Mouse (Mus musculus): ENCODE measurements around the gene Tmem30a. TPM values are rescaled to one million over a fixed set of nuclear protein-coding genes. Genes with fewer than 3 reads are reported as not detected.

The Tmem30a gene
- polyA plus RNA-seq, 1 experiment from 2014 or later, result 84.9 TPM

GRCm38 (mm10) chr9:79745036-79745435 lies 48.3 kb downstream of the Tmem30a start:
- Histone ChIP-seq H3K4me2 (ENCODE audit: low read depth, low read length, severe bottlenecking) (no peak overlapping the region), H3K27ac (ENCODE audit: low read depth, low read length) (no peak overlapping the region), H3K36me3 (ENCODE audit: control insufficient read depth, insufficient read depth, low read length) (no peaks in the 10 kb centered on the region), H3K4me3 (ENCODE audit: low read depth, low read length) (no peak overlapping the region), H3K9ac (ENCODE audit: low read length) (no peak overlapping the region), H3K27me3 (ENCODE audit: control insufficient read depth, insufficient read depth, low read length) (no peaks in the 10 kb centered on the region), H3K9me3 (ENCODE audit: control insufficient read depth, low read length) (no peaks in the 10 kb centered on the region), H3K4me1 (replicated peaks; ENCODE audit: control insufficient read depth, insufficient read depth, low read length) (no peaks in the 10 kb centered on the region)
- WGBS, result 43% methylated on average over 4 of the region's 4 CpGs
- ATAC-seq (replicated peaks; ENCODE audit: low FRiP score), result no peak
- DNase-seq (ENCODE audit: low spot score), result no peak

GRCm38 (mm10) chr9:79735608-79736007 lies 57.7 kb downstream of the Tmem30a start:
- no peaks in the 10 kb centered on the region for H3K36me3 ChIP-seq (ENCODE audit: control insufficient read depth, insufficient read depth, low read length)
- H3K4me2 ChIP-seq (ENCODE audit: low read depth, low read length, severe bottlenecking), result no peak overlapping the region
- H3K27me3 ChIP-seq (ENCODE audit: control insufficient read depth, insufficient read depth, low read length), result no peaks in the 10 kb centered on the region
- H3K9me3 ChIP-seq (ENCODE audit: control insufficient read depth, low read length), result no peaks in the 10 kb centered on the region
- WGBS, result 89% methylated on average over 6 of the region's 6 CpGs
- DNase-seq (ENCODE audit: low spot score) (no peak), ATAC-seq (replicated peaks; ENCODE audit: low FRiP score) (no peak)
- no peaks in the 10 kb centered on the region for H3K4me1 ChIP-seq (replicated peaks; ENCODE audit: control insufficient read depth, insufficient read depth, low read length)
- no peak overlapping the region for H3K9ac ChIP-seq (ENCODE audit: low read length)
- no peak overlapping the region for H3K4me3 ChIP-seq (ENCODE audit: low read depth, low read length)
- H3K27ac ChIP-seq (ENCODE audit: low read depth, low read length), result no peak overlapping the region

- no peaks in the 10 kb centered on the region for H3K4me1 ChIP-seq (replicated peaks; ENCODE audit: control insufficient read depth, insufficient read depth, low read length)
- no peaks in the 10 kb centered on the region for H3K36me3 ChIP-seq (ENCODE audit: control insufficient read depth, insufficient read depth, low read length)
- no peaks in the 10 kb centered on the region for H3K27me3 ChIP-seq (ENCODE audit: control insufficient read depth, insufficient read depth, low read length)
- DNase-seq (ENCODE audit: low spot score) (no peak), ATAC-seq (replicated peaks; ENCODE audit: low FRiP score) (no peak)
- 92% methylated on average over 5 of the region's 5 CpGs for WGBS
- H3K4me3 ChIP-seq (ENCODE audit: low read depth, low read length), result no peak overlapping the region
- no peak overlapping the region for H3K27ac ChIP-seq (ENCODE audit: low read depth, low read length)
- H3K4me2 ChIP-seq (ENCODE audit: low read depth, low read length, severe bottlenecking), result no peak overlapping the region
- no peaks in the 10 kb centered on the region for H3K9me3 ChIP-seq (ENCODE audit: control insufficient read depth, low read length)
- H3K9ac ChIP-seq (ENCODE audit: low read length), result no peak overlapping the region
These were observed 63.0 kb downstream of the Tmem30a start for GRCm38 (mm10) chr9:79730301-79730700.

- WGBS, result 38% methylated on average over 5 of the region's 5 CpGs
- peaks cover 23% of the 10 kb centered on the region for H3K27me3 ChIP-seq (ENCODE audit: control insufficient read depth, insufficient read depth, low read length)
- no peak overlapping the region for H3K27ac ChIP-seq (ENCODE audit: low read depth, low read length)
- peaks cover 7% of the 10 kb centered on the region; the same call in 1 of the 2 replicates for H3K4me1 ChIP-seq (replicated peaks; ENCODE audit: control insufficient read depth, insufficient read depth, low read length)
- ATAC-seq (replicated peaks; ENCODE audit: low FRiP score) (no peak), DNase-seq (ENCODE audit: low spot score) (no peak)
- no peak overlapping the region for H3K4me3 ChIP-seq (ENCODE audit: low read depth, low read length)
- no peaks in the 10 kb centered on the region for H3K9me3 ChIP-seq (ENCODE audit: control insufficient read depth, low read length)
- H3K36me3 ChIP-seq (ENCODE audit: control insufficient read depth, insufficient read depth, low read length), result no peaks in the 10 kb centered on the region
- no peak overlapping the region for H3K4me2 ChIP-seq (ENCODE audit: low read depth, low read length, severe bottlenecking)
- no peak overlapping the region for H3K9ac ChIP-seq (ENCODE audit: low read length)
These were observed 70.2 kb downstream of the Tmem30a start for GRCm38 (mm10) chr9:79723090-79723489.

GRCm38 (mm10) chr9:79721056-79721455 lies 72.3 kb downstream of the Tmem30a start:
- Histone ChIP-seq H3K4me1 (replicated peaks; ENCODE audit: control insufficient read depth, insufficient read depth, low read length) (peaks cover 13% of the 10 kb centered on the region; the same call in 1 of the 2 replicates), H3K4me3 (ENCODE audit: low read depth, low read length) (no peak overlapping the region), H3K9ac (ENCODE audit: low read length) (no peak overlapping the region), H3K36me3 (ENCODE audit: control insufficient read depth, insufficient read depth, low read length) (no peaks in the 10 kb centered on the region), H3K27me3 (ENCODE audit: control insufficient read depth, insufficient read depth, low read length) (peaks cover 30% of the 10 kb centered on the region), H3K9me3 (ENCODE audit: control insufficient read depth, low read length) (no peaks in the 10 kb centered on the region), H3K27ac (ENCODE audit: low read depth, low read length) (no peak overlapping the region), H3K4me2 (ENCODE audit: low read depth, low read length, severe bottlenecking) (no peak overlapping the region)
- 13% methylated on average over 9 of the region's 9 CpGs for WGBS
- DNase-seq (ENCODE audit: low spot score) (peak; percentile 71), ATAC-seq (replicated peaks; ENCODE audit: low FRiP score) (no peak)

- DNase-seq (ENCODE audit: low spot score), result no peak
- Histone ChIP-seq H3K4me2 (ENCODE audit: low read depth, low read length, severe bottlenecking) (no peak overlapping the region), H3K27me3 (ENCODE audit: control insufficient read depth, insufficient read depth, low read length) (peaks cover 30% of the 10 kb centered on the region), H3K36me3 (ENCODE audit: control insufficient read depth, insufficient read depth, low read length) (no peaks in the 10 kb centered on the region), H3K4me3 (ENCODE audit: low read depth, low read length) (no peak overlapping the region), H3K4me1 (replicated peaks; ENCODE audit: control insufficient read depth, insufficient read depth, low read length) (peaks cover 13% of the 10 kb centered on the region; the same call in 1 of the 2 replicates), H3K27ac (ENCODE audit: low read depth, low read length) (no peak overlapping the region), H3K9ac (ENCODE audit: low read length) (no peak overlapping the region), H3K9me3 (ENCODE audit: control insufficient read depth, low read length) (no peaks in the 10 kb centered on the region)
- ATAC-seq (replicated peaks; ENCODE audit: low FRiP score), result no peak
- WGBS, result 20% methylated on average over 9 of the region's 9 CpGs
These were observed 73.2 kb downstream of the Tmem30a start for GRCm38 (mm10) chr9:79720143-79720542.

- no peak overlapping the region for H3K27ac ChIP-seq (ENCODE audit: low read depth, low read length)
- H3K27me3 ChIP-seq (ENCODE audit: control insufficient read depth, insufficient read depth, low read length), result peaks cover 32% of the 10 kb centered on the region
- H3K9me3 ChIP-seq (ENCODE audit: control insufficient read depth, low read length), result no peaks in the 10 kb centered on the region
- H3K4me1 ChIP-seq (replicated peaks; ENCODE audit: control insufficient read depth, insufficient read depth, low read length), result peaks cover 20% of the 10 kb centered on the region
- no peaks in the 10 kb centered on the region for H3K36me3 ChIP-seq (ENCODE audit: control insufficient read depth, insufficient read depth, low read length)
- ATAC-seq (replicated peaks; ENCODE audit: low FRiP score) (no peak), DNase-seq (ENCODE audit: low spot score) (peak; percentile 72)
- H3K4me2 ChIP-seq (ENCODE audit: low read depth, low read length, severe bottlenecking), result peak overlapping the region; percentile 87
- under 1% methylated on average over 28 of the region's 28 CpGs for WGBS
- peak overlapping the region; percentile 50 for H3K4me3 ChIP-seq (ENCODE audit: low read depth, low read length)
- peak overlapping the region; percentile 10 for H3K9ac ChIP-seq (ENCODE audit: low read length)
These were observed 73.9 kb downstream of the Tmem30a start for GRCm38 (mm10) chr9:79719451-79719850.

Other genes starting within 250 kb of the Tmem30a start
- gene Col12a1, start 74.7 kb downstream of the Tmem30a start, polyA plus RNA-seq (2014; fragmentation: Nextera tagmentation; extraction: Ambion mirVana), result 12.1 and 12.5 TPM in 2 replicates
- 531 and 572 TPM in 2 replicates for gene Cox7a2, start 33.6 kb downstream of the Tmem30a start, polyA plus RNA-seq (2014; fragmentation: Nextera tagmentation; extraction: Ambion mirVana)
- gene Filip1, start 219.3 kb upstream of the Tmem30a start, polyA plus RNA-seq (2014; fragmentation: Nextera tagmentation; extraction: Ambion mirVana), result 11.6 and 13.6 TPM in 2 replicates